Mouse (Mus musculus): Measurements from ENCODE around the gene Cyp46a1.

- TF ChIP-seq MAFK (IDR thresholded peaks at IDR 0.05; ENCODE audit: insufficient read depth, low read depth, low read length) (no peak), ZNF384 (IDR thresholded peaks at IDR 0.05; ENCODE audit: low read depth, low read length) (no peak), CHD2 (IDR thresholded peaks at IDR 0.05; ENCODE audit: low read depth, low read length) (no peak)
Measured at GRCm38 (mm10) chr12:108373611-108374010, 39.4 kb downstream of the Cyp46a1 start.

All from ES-E14 (cell line).